Mouse (Mus musculus): ENCODE data around the gene Smg6. TPM values are rescaled to one million over a fixed set of nuclear protein-coding genes. Genes with fewer than 3 reads are reported as not detected.
A peak's percentile ranks its signal among the peaks of the same experiment; 100 is the strongest.

Gene Smg6
- 10 to 100 TPM; 26.5 to 27.5 TPM for total RNA-seq (2021)

GRCm38 (mm10) chr11:74925577-74926387, at the start of gene Smg6, which contains the start of gene Srr:
Gene Smg6, plus strand, starts transcription at chr11:74925823.
Gene Srr, minus strand, starts transcription at chr11:74925948.
- intact Hi-C loops (cut with DNase I), result no loop called here
- DNase-seq (ENCODE audit: low spot score in 2 of 2), result peak; percentile 90 to 95

GRCm38 (mm10) chr11:74876801-74877200, 48.8 kb upstream of the Smg6 start:
- peak; percentile 54 to 72 for DNase-seq (ENCODE audit: low spot score in 2 of 2)
- intact Hi-C loops (cut with DNase I), result no loop called here

- no peak for DNase-seq (ENCODE audit: low spot score in 2 of 2)
- intact Hi-C loops (cut with DNase I), result no loop called here
Measured at GRCm38 (mm10) chr11:74880999-74881398, 44.6 kb upstream of the Smg6 start.

- DNase-seq (ENCODE audit: low spot score in 2 of 2), result peak; percentile 45 to 74
- intact Hi-C loops (cut with DNase I), result no loop called here
Measured at GRCm38 (mm10) chr11:74881979-74882378, 43.6 kb upstream of the Smg6 start.

- DNase-seq (ENCODE audit: low spot score in 2 of 2), result no peak
- intact Hi-C loops (cut with DNase I), result no loop called here
Measured at GRCm38 (mm10) chr11:74883098-74883497, 42.5 kb upstream of the Smg6 start.

- intact Hi-C loops (cut with DNase I), result no loop called here
- no peak for DNase-seq (ENCODE audit: low spot score in 2 of 2)
Measured at GRCm38 (mm10) chr11:74894619-74895018, 31.0 kb upstream of the Smg6 start.

- peak; percentile 60 to 72 for DNase-seq (ENCODE audit: low spot score in 2 of 2)
- intact Hi-C loops (cut with DNase I), result no loop called here
Measured at GRCm38 (mm10) chr11:74895980-74896900, 29.4 kb upstream of the Smg6 start.

GRCm38 (mm10) chr11:74896901-74897677, 28.5 kb upstream of the Smg6 start, which contains the start of gene Sgsm2:
Gene Sgsm2, minus strand, starts transcription at chr11:74897060.
- DNase-seq (ENCODE audit: low spot score in 2 of 2), result peak; percentile 71 to 74
- intact Hi-C loops (cut with DNase I), result no loop called here

- DNase-seq (ENCODE audit: low spot score in 2 of 2), result peak; percentile 91 to 95
- intact Hi-C loops (cut with DNase I), result no loop called here
Measured at GRCm38 (mm10) chr11:74897678-74898516, 27.7 kb upstream of the Smg6 start, which contains the start of gene Tsr1. Gene Tsr1, plus strand, starts transcription at chr11:74898071.

GRCm38 (mm10) chr11:74898517-74898827, 27.2 kb upstream of the Smg6 start:
- intact Hi-C loops (cut with DNase I), result no loop called here
- no peak for DNase-seq (ENCODE audit: low spot score in 2 of 2)

GRCm38 (mm10) chr11:74901555-74901954, 24.1 kb upstream of the Smg6 start:
- intact Hi-C loops (cut with DNase I), result no loop called here

GRCm38 (mm10) chr11:74902416-74902815, 23.2 kb upstream of the Smg6 start:
- intact Hi-C loops (cut with DNase I), result no loop called here
- DNase-seq (ENCODE audit: low spot score in 2 of 2), result no peak

More at GRCm38 (mm10) chr11:74901555-74901954, 24.1 kb upstream of the Smg6 start:
- DNase-seq (ENCODE audit: low spot score in 2 of 2), result no peak

- intact Hi-C loops (cut with DNase I), result no loop called here
Measured at GRCm38 (mm10) chr11:74907850-74908249, 17.8 kb upstream of the Smg6 start.

GRCm38 (mm10) chr11:74908618-74909399, 16.8 kb upstream of the Smg6 start:
- no peak for DNase-seq (ENCODE audit: low spot score in 2 of 2)
- intact Hi-C loops (cut with DNase I), result no loop called here

More at GRCm38 (mm10) chr11:74907850-74908249, 17.8 kb upstream of the Smg6 start:
- DNase-seq (ENCODE audit: low spot score in 2 of 2), result no peak

GRCm38 (mm10) chr11:74909978-74910377, 15.6 kb upstream of the Smg6 start:
- intact Hi-C loops (cut with DNase I), result no loop called here
- DNase-seq (ENCODE audit: low spot score in 2 of 2), result no peak

GRCm38 (mm10) chr11:74912492-74912891, 13.1 kb upstream of the Smg6 start:
- DNase-seq (ENCODE audit: low spot score in 2 of 2), result no peak
- intact Hi-C loops (cut with DNase I), result no loop called here

- intact Hi-C loops (cut with DNase I), result no loop called here
- peak in 1 of 2 experiments; percentile 51 for DNase-seq (ENCODE audit: low spot score in 2 of 2)
Measured at GRCm38 (mm10) chr11:74919249-74919648, 6.4 kb upstream of the Smg6 start.

GRCm38 (mm10) chr11:74924149-74924548, 1.5 kb upstream of the Smg6 start:
- no peak for DNase-seq (ENCODE audit: low spot score in 2 of 2)
- intact Hi-C loops (cut with DNase I), result no loop called here

All from left cerebral cortex, postnatal 25 days (tissue).